Mouse (Mus musculus): ENCODE results near the gene Gphb5. TPM values are rescaled to one million over a fixed set of nuclear protein-coding genes. Genes with fewer than 3 reads are reported as not detected.
"Not testable (repeated sequence)": the region's sequence is repeated elsewhere in the genome, so short reads cannot be mapped to it uniquely, and the experiment has no call there.

Gene Gphb5
- polyA plus RNA-seq, 1 experiment, result not detected

DNA sequence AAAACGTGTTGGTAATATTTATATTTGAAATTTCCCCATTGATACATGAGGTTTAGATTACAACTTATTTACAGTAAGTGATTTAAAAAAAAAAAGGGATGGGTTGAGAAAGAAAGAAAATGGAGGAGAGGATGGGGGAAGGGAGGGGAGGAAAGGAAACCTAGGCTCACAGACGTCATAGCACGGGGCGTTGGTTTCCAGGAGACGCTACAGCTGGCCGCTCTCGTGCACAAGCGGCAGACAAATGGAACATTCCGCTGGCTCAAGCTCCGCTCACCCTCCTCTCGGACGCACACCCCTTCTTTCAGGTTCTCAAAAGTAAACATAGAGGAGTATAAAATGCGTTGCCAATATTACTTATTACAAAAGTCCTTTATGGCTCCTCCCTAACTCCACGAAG is 33.4 kb upstream of the Gphb5 start:
- Histone ChIP-seq H3K4me3 (replicated peaks; ENCODE audit: control insufficient read depth, low read depth, low read length) (no peak overlapping the region), H3K4me1 (ENCODE audit: control insufficient read depth, insufficient read depth, low read length) (peaks cover 4% of the 10 kb centered on the region), H3K27ac (ENCODE audit: control insufficient read depth, insufficient read depth, low read depth, low read length, poor library complexity) (no peak overlapping the region)
- WGBS, result 49% methylated on average over 14 of the region's 14 CpGs
- TF ChIP-seq POLR2A (IDR thresholded peaks at IDR 0.05; ENCODE audit: borderline replicate concordance, control insufficient read depth, low read depth, low read length) (no peak), CTCF (IDR thresholded peaks at IDR 0.05; ENCODE audit: control insufficient read depth, insufficient read depth, low read length) (no peak)

- WGBS, result 3% methylated on average over 6 of the region's 6 CpGs
- H3K4me1 ChIP-seq (ENCODE audit: control insufficient read depth, insufficient read depth, low read length), result peaks cover 4% of the 10 kb centered on the region
- H3K4me3 ChIP-seq (replicated peaks; ENCODE audit: control insufficient read depth, low read depth, low read length), result no peak overlapping the region
- TF ChIP-seq POLR2A (IDR thresholded peaks at IDR 0.05; ENCODE audit: borderline replicate concordance, control insufficient read depth, low read depth, low read length) (no peak), CTCF (IDR thresholded peaks at IDR 0.05; ENCODE audit: control insufficient read depth, insufficient read depth, low read length) (peak; percentile 25; the same call in 1 of the 2 replicates)
- no peak overlapping the region for H3K27ac ChIP-seq (ENCODE audit: control insufficient read depth, insufficient read depth, low read depth, low read length, poor library complexity)
Observed at GRCm38 (mm10) chr12:75449475-75449966, 32.9 kb upstream of the Gphb5 start.

DNA sequence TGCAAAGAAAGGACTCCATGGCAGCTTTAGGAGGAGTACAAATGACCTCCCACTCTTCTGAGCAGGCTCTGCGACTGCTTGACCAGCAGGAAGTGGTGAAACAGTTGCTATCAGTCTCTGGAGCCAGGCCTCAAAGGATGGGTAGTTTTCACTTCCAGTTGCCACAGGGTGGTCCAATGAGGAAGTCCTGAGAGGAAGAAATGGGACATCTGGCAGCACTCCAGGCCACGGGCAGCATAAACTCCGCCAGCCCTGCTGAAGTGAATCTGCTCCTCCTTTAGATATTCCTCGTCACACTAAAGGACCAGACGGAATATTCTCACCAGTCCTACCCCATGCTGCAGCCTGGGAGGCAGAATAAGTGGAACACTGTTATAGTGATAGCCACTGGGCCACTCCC is 32.3 kb upstream of the Gphb5 start:
- WGBS, result 15% methylated on average over 5 of the region's 5 CpGs
- H3K4me3 ChIP-seq (replicated peaks; ENCODE audit: control insufficient read depth, low read depth, low read length), result peak overlapping the region; percentile 7
- peaks cover 4% of the 10 kb centered on the region for H3K4me1 ChIP-seq (ENCODE audit: control insufficient read depth, insufficient read depth, low read length)
- no peak overlapping the region for H3K27ac ChIP-seq (ENCODE audit: control insufficient read depth, insufficient read depth, low read depth, low read length, poor library complexity)
- TF ChIP-seq CTCF (IDR thresholded peaks at IDR 0.05; ENCODE audit: control insufficient read depth, insufficient read depth, low read length), result no peak
- no peak for TF ChIP-seq POLR2A (IDR thresholded peaks at IDR 0.05; ENCODE audit: borderline replicate concordance, control insufficient read depth, low read depth, low read length)

- Histone ChIP-seq H3K4me3 (replicated peaks; ENCODE audit: control insufficient read depth, low read depth, low read length) (no peak overlapping the region), H3K4me1 (ENCODE audit: control insufficient read depth, insufficient read depth, low read length) (peaks cover 4% of the 10 kb centered on the region), H3K27ac (ENCODE audit: control insufficient read depth, insufficient read depth, low read depth, low read length, poor library complexity) (no peak overlapping the region)
- WGBS, result 53% methylated on average over 7 of the region's 7 CpGs
- TF ChIP-seq CTCF (IDR thresholded peaks at IDR 0.05; ENCODE audit: control insufficient read depth, insufficient read depth, low read length) (no peak), POLR2A (IDR thresholded peaks at IDR 0.05; ENCODE audit: borderline replicate concordance, control insufficient read depth, low read depth, low read length) (no peak)
Observed at GRCm38 (mm10) chr12:75446245-75446644, 29.7 kb upstream of the Gphb5 start.

DNA sequence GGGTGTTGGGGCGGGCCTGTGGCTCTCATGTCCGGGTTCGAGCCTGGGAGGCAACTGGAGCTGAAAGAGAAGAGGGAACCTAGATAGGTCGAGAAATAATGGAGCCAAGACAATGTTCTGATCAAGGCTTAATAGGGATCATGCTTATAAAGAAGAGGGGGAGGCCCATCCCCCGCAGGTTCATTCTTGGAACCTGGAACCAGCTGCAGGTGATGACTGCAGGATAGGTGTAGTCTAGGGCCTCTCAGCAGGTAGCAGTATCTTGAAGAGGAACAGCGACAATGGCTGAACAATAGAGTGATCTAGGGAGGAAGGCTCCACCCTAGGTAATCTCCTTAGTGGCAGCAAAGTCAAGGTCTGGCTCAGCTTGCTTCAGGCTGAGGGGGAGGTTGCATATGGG is 15.8 kb upstream of the Gphb5 start:
- 81% methylated on average over 6 of the region's 6 CpGs for whole genome bisulfite sequencing
- H3K27ac ChIP-seq (ENCODE audit: control insufficient read depth, insufficient read depth, low read depth, low read length, poor library complexity); H3K4me3 ChIP-seq (replicated peaks; ENCODE audit: control insufficient read depth, low read depth, low read length); H3K4me1 ChIP-seq (ENCODE audit: control insufficient read depth, insufficient read depth, low read length): not testable (repeated sequence)

DNA sequence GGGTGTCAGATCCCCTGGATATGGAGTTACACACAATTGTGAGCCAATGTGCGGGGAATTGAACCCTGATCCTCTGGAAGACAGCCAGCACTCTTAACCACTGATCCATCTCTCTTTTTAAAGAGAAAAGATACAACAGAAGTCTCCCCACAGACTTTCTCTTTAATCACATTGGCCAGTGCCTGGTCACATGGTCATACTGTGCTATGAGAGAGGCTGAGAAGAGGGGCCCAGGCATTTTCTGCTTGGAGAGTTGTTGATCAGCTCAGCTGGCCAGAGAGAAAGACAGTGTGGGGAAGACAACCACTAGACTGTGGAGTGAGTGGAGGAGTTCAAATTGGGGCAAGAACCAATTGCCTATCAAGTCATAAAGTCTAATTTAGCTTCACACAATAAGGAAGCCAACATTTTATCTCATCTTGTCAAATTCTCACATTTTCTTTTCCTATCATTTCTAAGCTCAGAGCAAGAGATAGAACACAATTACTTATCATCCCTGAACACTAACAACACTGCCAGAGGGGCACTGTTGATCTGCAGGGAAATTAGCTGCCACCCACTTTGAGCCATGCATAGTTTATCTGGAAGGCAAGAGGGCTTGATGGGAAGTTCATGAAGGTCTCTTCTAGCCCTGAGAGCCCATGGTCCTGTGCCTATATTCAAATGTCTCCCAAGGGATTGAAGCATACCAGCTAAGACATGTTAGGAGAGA is 13.3 kb upstream of the Gphb5 start:
- H3K4me1 ChIP-seq (ENCODE audit: control insufficient read depth, insufficient read depth, low read length), result no peaks in the 10 kb centered on the region
- no peak overlapping the region for H3K27ac ChIP-seq (ENCODE audit: control insufficient read depth, insufficient read depth, low read depth, low read length, poor library complexity)
- WGBS, result 79% methylated on average over 1 of the region's 1 CpGs
- TF ChIP-seq CTCF (IDR thresholded peaks at IDR 0.05; ENCODE audit: control insufficient read depth, insufficient read depth, low read length), result no peak
- no peak for TF ChIP-seq POLR2A (IDR thresholded peaks at IDR 0.05; ENCODE audit: borderline replicate concordance, control insufficient read depth, low read depth, low read length)
- H3K4me3 ChIP-seq (replicated peaks; ENCODE audit: control insufficient read depth, low read depth, low read length), result no peak overlapping the region

GRCm38 (mm10) chr12:75428719-75429118 is 12.1 kb upstream of the Gphb5 start:
- no peaks in the 10 kb centered on the region for H3K4me1 ChIP-seq (ENCODE audit: control insufficient read depth, insufficient read depth, low read length)
- 82% methylated on average over 6 of the region's 6 CpGs for WGBS
- TF ChIP-seq POLR2A (IDR thresholded peaks at IDR 0.05; ENCODE audit: borderline replicate concordance, control insufficient read depth, low read depth, low read length) (no peak), CTCF (IDR thresholded peaks at IDR 0.05; ENCODE audit: control insufficient read depth, insufficient read depth, low read length) (no peak)
- no peak overlapping the region for H3K4me3 ChIP-seq (replicated peaks; ENCODE audit: control insufficient read depth, low read depth, low read length)
- no peak overlapping the region for H3K27ac ChIP-seq (ENCODE audit: control insufficient read depth, insufficient read depth, low read depth, low read length, poor library complexity)

DNA sequence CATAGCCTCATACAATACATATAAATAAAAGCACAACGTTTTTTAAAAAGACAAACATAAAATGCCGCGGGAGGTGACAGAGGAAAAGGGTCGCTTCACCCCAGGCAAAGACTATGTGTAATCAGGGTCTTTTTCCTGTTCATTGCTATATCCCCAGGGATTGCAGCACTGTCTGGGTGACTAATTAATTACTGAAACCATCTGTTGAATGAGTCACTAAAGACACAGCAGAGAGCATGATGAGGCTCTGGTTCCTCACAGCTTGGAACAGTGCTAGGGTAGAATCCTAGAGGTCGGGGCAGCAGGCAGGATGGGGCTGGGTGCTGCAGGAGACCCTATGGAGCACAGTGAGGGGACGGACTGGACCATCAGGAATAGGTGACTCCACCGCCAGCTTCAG is 9.3 kb upstream of the Gphb5 start:
- no peak overlapping the region for H3K4me3 ChIP-seq (replicated peaks; ENCODE audit: control insufficient read depth, low read depth, low read length)
- WGBS, result 78% methylated on average over 7 of the region's 7 CpGs
- no peak overlapping the region for H3K27ac ChIP-seq (ENCODE audit: control insufficient read depth, insufficient read depth, low read depth, low read length, poor library complexity)
- TF ChIP-seq CTCF (IDR thresholded peaks at IDR 0.05; ENCODE audit: control insufficient read depth, insufficient read depth, low read length), result no peak
- no peak for TF ChIP-seq POLR2A (IDR thresholded peaks at IDR 0.05; ENCODE audit: borderline replicate concordance, control insufficient read depth, low read depth, low read length)
- H3K4me1 ChIP-seq (ENCODE audit: control insufficient read depth, insufficient read depth, low read length), result no peaks in the 10 kb centered on the region

- Histone ChIP-seq H3K4me1 (ENCODE audit: control insufficient read depth, insufficient read depth, low read length) (no peaks in the 10 kb centered on the region), H3K4me3 (replicated peaks; ENCODE audit: control insufficient read depth, low read depth, low read length) (no peak overlapping the region), H3K27ac (ENCODE audit: control insufficient read depth, insufficient read depth, low read depth, low read length, poor library complexity) (no peak overlapping the region)
- 83% methylated on average over 4 of the region's 4 CpGs for WGBS
- TF ChIP-seq CTCF (IDR thresholded peaks at IDR 0.05; ENCODE audit: control insufficient read depth, insufficient read depth, low read length) (no peak), POLR2A (IDR thresholded peaks at IDR 0.05; ENCODE audit: borderline replicate concordance, control insufficient read depth, low read depth, low read length) (no peak)
Observed at GRCm38 (mm10) chr12:75424817-75425216, 8.2 kb upstream of the Gphb5 start.

All from bone marrow, adult 2 months (tissue).